ENCODE assay signal across 7 mouse cellular contexts in genomic region chr11:100413541-100413940, GRCm38 (mm10). TPM values are rescaled to one million over a fixed set of nuclear protein-coding genes. Genes with fewer than 3 reads are reported as not detected.
A peak's percentile ranks its signal among the peaks of the same experiment; 100 is the strongest.
DNase-seq lines count a peak whose midpoint lies in the region; ATAC-seq and TF ChIP-seq lines count a peak whose summit lies in the region.

No protein-coding gene starts in this region.

- peak overlapping the region; percentile 61 for H3K9ac ChIP-seq in forebrain, embryonic 12.5 days
- peak overlapping the region; percentile 47 for H3K9ac ChIP-seq in intestine, postnatal 0 days (ENCODE audit: low read depth, low read length)
- H3K9ac ChIP-seq in neural tube, embryonic 15.5 days (replicated peaks): peak overlapping the region; percentile 76

- H3K4me2 ChIP-seq in forebrain, embryonic 12.5 days: peak overlapping the region; percentile 74
- H3K4me2 ChIP-seq in intestine, postnatal 0 days (replicated peaks; ENCODE audit: low read depth): peak overlapping the region; percentile 74
- H3K4me2 ChIP-seq in neural tube, embryonic 15.5 days: peak overlapping the region; percentile 70

- TF ChIP-seq POLR2A in lung, adult 2 months (IDR thresholded peaks at IDR 0.05; ENCODE audit: borderline replicate concordance, extremely low read depth, low read depth, low read length): no peak

- no peak overlapping the region for H3K27ac ChIP-seq in forebrain, embryonic 12.5 days
- peak overlapping the region; percentile 7; the same call in 1 of the 2 replicates for H3K27ac ChIP-seq in intestine, postnatal 0 days (ENCODE audit: low read depth, low read length)
- H3K27ac ChIP-seq in neural tube, embryonic 15.5 days (replicated peaks): no peak overlapping the region

- peaks cover 2% of the 10 kb centered on the region; the same call in 1 of the 2 replicates for H3K4me1 ChIP-seq in lung, adult 2 months (ENCODE audit: control insufficient read depth, insufficient read depth, low read length)
- H3K4me1 ChIP-seq in forebrain, embryonic 12.5 days: peaks cover 39% of the 10 kb centered on the region
- peaks cover 6% of the 10 kb centered on the region; the same call in 1 of the 2 replicates for H3K4me1 ChIP-seq in intestine, postnatal 0 days (replicated peaks; ENCODE audit: control insufficient read depth, insufficient read depth, low read length)
- H3K4me1 ChIP-seq in neural tube, embryonic 15.5 days: peaks cover 40% of the 10 kb centered on the region

- no peaks in the 10 kb centered on the region for H3K36me3 ChIP-seq in forebrain, embryonic 12.5 days (replicated peaks)
- peaks cover 10% of the 10 kb centered on the region for H3K36me3 ChIP-seq in intestine, postnatal 0 days (ENCODE audit: control insufficient read depth, insufficient read depth)
- peaks cover 7% of the 10 kb centered on the region; the same call in 1 of the 2 replicates for H3K36me3 ChIP-seq in neural tube, embryonic 15.5 days

- H3K9me3 ChIP-seq in forebrain, embryonic 12.5 days: no peaks in the 10 kb centered on the region
- H3K9me3 ChIP-seq in intestine, postnatal 0 days (ENCODE audit: control insufficient read depth): no peaks in the 10 kb centered on the region
- no peaks in the 10 kb centered on the region for H3K9me3 ChIP-seq in neural tube, embryonic 15.5 days (replicated peaks)

- H3K27me3 ChIP-seq in forebrain, embryonic 12.5 days: peaks cover 40% of the 10 kb centered on the region
- H3K27me3 ChIP-seq in intestine, postnatal 0 days (replicated peaks; ENCODE audit: control insufficient read depth, insufficient read depth, low read length): no peaks in the 10 kb centered on the region
- H3K27me3 ChIP-seq in neural tube, embryonic 15.5 days (replicated peaks): peaks cover 20% of the 10 kb centered on the region

- peak overlapping the region; percentile 62 for H3K4me3 ChIP-seq in lung, adult 2 months (replicated peaks; ENCODE audit: extremely low read depth, low read depth, low read length)
- H3K4me3 ChIP-seq in forebrain, embryonic 12.5 days (replicated peaks): peak overlapping the region; percentile 54
- peak overlapping the region; percentile 54 for H3K4me3 ChIP-seq in intestine, postnatal 0 days (ENCODE audit: low read depth, low read length)
- peak overlapping the region; percentile 66 for H3K4me3 ChIP-seq in neural tube, embryonic 15.5 days (replicated peaks)

- no peak for TF ChIP-seq CTCF in lung, adult 2 months (IDR thresholded peaks at IDR 0.05; ENCODE audit: insufficient read depth, low read length)
- no peak for TF ChIP-seq CTCF in intestine, postnatal 0 days (IDR thresholded peaks at IDR 0.05; ENCODE audit: low read depth)

- DNase-seq in lung, adult 2 months: no peak
- no peak for DNase-seq in lung, postnatal 4 days
- no peak for DNase-seq in cerebellum, adult 11 months

- ATAC-seq in forebrain, embryonic 12.5 days (ENCODE audit: low FRiP score): no peak
- no peak for ATAC-seq in intestine, postnatal 0 days
- ATAC-seq in neural tube, embryonic 15.5 days (ENCODE audit: low FRiP score): no peak
- no peak for ATAC-seq in CD4-positive, CD25-positive, alpha-beta regulatory T cell, adult 4 months

- 73% methylated on average over 11 of the region's 11 CpGs for WGBS in lung, adult 2 months
- 80% methylated on average over 11 of the region's 11 CpGs for whole genome bisulfite sequencing in forebrain, embryonic 12.5 days
- WGBS in intestine, postnatal 0 days: 68% methylated on average over 11 of the region's 11 CpGs
- WGBS in neural tube, embryonic 15.5 days: 75% methylated on average over 11 of the region's 11 CpGs

RNA-seq across cellular contexts. Expression of gene P3h4, which starts 1.1 kb away (rescaled TPM):
- polyA plus RNA-seq in lung, adult 2 months (2012; rRNA removed): 40.6 and 53.9 TPM in 2 replicates
- 15.9 and 18.9 TPM in 2 replicates for polyA plus RNA-seq in forebrain, embryonic 12.5 days (2016; fragmentation: Nextera tagmentation; extraction: Ambion mirVana)
- 17.0 and 17.2 TPM in 2 replicates for polyA plus RNA-seq in intestine, postnatal 0 days (2015; fragmentation: Nextera tagmentation; extraction: Ambion mirVana)
- polyA plus RNA-seq in neural tube, embryonic 15.5 days (2015; fragmentation: Nextera tagmentation; extraction: Ambion mirVana): 24.3 and 24.4 TPM in 2 replicates
- not detected for polyA plus RNA-seq in CD4-positive, CD25-positive, alpha-beta regulatory T cell, adult 4 months (2017; shearing (Covaris generic))

RNA-seq across cellular contexts. Expression of gene Fkbp10, which starts 2.0 kb away (rescaled TPM):
- 41.5 and 42.5 TPM in 2 replicates for polyA plus RNA-seq in lung, adult 2 months (2012; rRNA removed)
- 27.0 and 32.1 TPM in 2 replicates for polyA plus RNA-seq in forebrain, embryonic 12.5 days (2016; fragmentation: Nextera tagmentation; extraction: Ambion mirVana)
- 31.7 and 37.0 TPM in 2 replicates for polyA plus RNA-seq in intestine, postnatal 0 days (2015; fragmentation: Nextera tagmentation; extraction: Ambion mirVana)
- 29.8 and 38.9 TPM in 2 replicates for polyA plus RNA-seq in neural tube, embryonic 15.5 days (2015; fragmentation: Nextera tagmentation; extraction: Ambion mirVana)
- polyA plus RNA-seq in CD4-positive, CD25-positive, alpha-beta regulatory T cell, adult 4 months (2017; shearing (Covaris generic)): not detected

RNA-seq across cellular contexts. Expression of gene Jup, which starts 16.0 kb away (rescaled TPM):
- 631 and 728 TPM in 2 replicates for polyA plus RNA-seq in lung, adult 2 months (2012; rRNA removed)
- 37.6 and 40.5 TPM in 2 replicates for polyA plus RNA-seq in forebrain, embryonic 12.5 days (2016; fragmentation: Nextera tagmentation; extraction: Ambion mirVana)
- polyA plus RNA-seq in intestine, postnatal 0 days (2015; fragmentation: Nextera tagmentation; extraction: Ambion mirVana): 102 and 103 TPM in 2 replicates
- polyA plus RNA-seq in neural tube, embryonic 15.5 days (2015; fragmentation: Nextera tagmentation; extraction: Ambion mirVana): 58.2 and 74.6 TPM in 2 replicates
- 1 to 10 TPM in 1 of 2 experiments, under 1 TPM in 1; 0.32 to 1.9 TPM for polyA plus RNA-seq in CD4-positive, CD25-positive, alpha-beta regulatory T cell, adult 4 months (2017; shearing (Covaris generic))

RNA-seq across cellular contexts. Expression of gene Nt5c3b, which starts 28.1 kb away (rescaled TPM):
- 21.7 and 31.5 TPM in 2 replicates for polyA plus RNA-seq in lung, adult 2 months (2012; rRNA removed)
- polyA plus RNA-seq in forebrain, embryonic 12.5 days (2016; fragmentation: Nextera tagmentation; extraction: Ambion mirVana): 106 and 111 TPM in 2 replicates
- 31.6 and 33.0 TPM in 2 replicates for polyA plus RNA-seq in intestine, postnatal 0 days (2015; fragmentation: Nextera tagmentation; extraction: Ambion mirVana)
- 118 and 121 TPM in 2 replicates for polyA plus RNA-seq in neural tube, embryonic 15.5 days (2015; fragmentation: Nextera tagmentation; extraction: Ambion mirVana)
- 100 to 1,000 TPM; 126 to 156 TPM for polyA plus RNA-seq in CD4-positive, CD25-positive, alpha-beta regulatory T cell, adult 4 months (2017; shearing (Covaris generic))

RNA-seq across cellular contexts. Expression of gene Klhl10, which starts 28.2 kb away (rescaled TPM):
- polyA plus RNA-seq in lung, adult 2 months (2012; rRNA removed): 0.22 and 0.49 TPM in 2 replicates
- 0.51 and 0.74 TPM in 2 replicates for polyA plus RNA-seq in forebrain, embryonic 12.5 days (2016; fragmentation: Nextera tagmentation; extraction: Ambion mirVana)
- 0.13 and 0.14 TPM in 2 replicates for polyA plus RNA-seq in intestine, postnatal 0 days (2015; fragmentation: Nextera tagmentation; extraction: Ambion mirVana)
- 0.83 and 0.84 TPM in 2 replicates for polyA plus RNA-seq in neural tube, embryonic 15.5 days (2015; fragmentation: Nextera tagmentation; extraction: Ambion mirVana)
- polyA plus RNA-seq in CD4-positive, CD25-positive, alpha-beta regulatory T cell, adult 4 months (2017; shearing (Covaris generic)): under 1 TPM; 0.16 to 0.65 TPM

Comparison
In these comparisons a context has a peak if more than half of its experiments do, and no peak if none do; other contexts are left out.
1. RNA of gene P3h4, which starts 1.1 kb away (polyA plus RNA-seq): 40.6 to 53.9 TPM in lung, adult 2 months, 24.3 to 24.4 TPM in neural tube, embryonic 15.5 days, 15.9 to 18.9 TPM in forebrain, embryonic 12.5 days and 17.0 to 17.2 TPM in intestine, postnatal 0 days; not detected in CD4-positive, CD25-positive, alpha-beta regulatory T cell, adult 4 months; every median in the first group is over 10 times any median in the second.
2. RNA of gene Fkbp10, which starts 2.0 kb away (polyA plus RNA-seq): 41.5 to 42.5 TPM in lung, adult 2 months, 31.7 to 37.0 TPM in intestine, postnatal 0 days, 27.0 to 32.1 TPM in forebrain, embryonic 12.5 days and 29.8 to 38.9 TPM in neural tube, embryonic 15.5 days; not detected in CD4-positive, CD25-positive, alpha-beta regulatory T cell, adult 4 months; every median in the first group is over 10 times any median in the second.
3. RNA of gene Jup, which starts 16.0 kb away (polyA plus RNA-seq): 631 to 728 TPM in lung, adult 2 months, 102 to 103 TPM in intestine, postnatal 0 days, 58.2 to 74.6 TPM in neural tube, embryonic 15.5 days and 37.6 to 40.5 TPM in forebrain, embryonic 12.5 days; 0.32 to 1.9 TPM in CD4-positive, CD25-positive, alpha-beta regulatory T cell, adult 4 months; every median in the first group is over 10 times any median in the second.
4. Peak in every context shown above with its lines, with median percentiles within 50 percentile points of each other: H3K4me3 ChIP-seq, H3K4me2 ChIP-seq and H3K9ac ChIP-seq.